Mouse (Mus musculus) granulocyte monocyte progenitor cell, adult 5-6 weeks (primary cell): ENCODE data around the gene Antxrl. TPM values are rescaled to one million over a fixed set of nuclear protein-coding genes. Genes with fewer than 3 reads are reported as not detected.
A peak's percentile ranks its signal among the peaks of the same experiment; 100 is the strongest.

Experiments
- ATAC-seq: replicated peaks from 2 replicates; pipeline ENCODE4 v1.8.0; 2016; ENCODE audit warnings: mild to moderate bottlenecking, moderate TSS enrichment, inconsistent platforms; ENCODE audit not compliant: poor library complexity, severe bottlenecking
- total RNA-seq, 2 experiments: library from RNA; stranded (forward) in 1 of 2; stranded (reverse) in 1 of 2; fragments of 200-712, 200-1000 nt in 1 of 2; fragments of >200 nt in 1 of 2; fragmentation: Nextera tagmentation in 1 of 2; gene quantifications; 2 replicates each; pipeline ENCODE4 v1.2.3; 2014 to 2017

The Antxrl gene
- total RNA-seq (2014; fragmentation: Nextera tagmentation), result not detected in 2 replicates
- not detected in 2 replicates for total RNA-seq (2017)

- ATAC-seq, result no peak
Measured at GRCm38 (mm10) chr14:34052516-34052915, at the start of gene Antxrl. Gene Antxrl, plus strand, starts transcription at chr14:34052707.

- no peak for ATAC-seq
Measured at GRCm38 (mm10) chr14:34015063-34015462, 37.4 kb upstream of the Antxrl start, which contains the start of gene Gm30083. Gene Gm30083, minus strand, starts transcription at chr14:34015182.

- no peak for ATAC-seq
Measured at GRCm38 (mm10) chr14:34016381-34016780, 36.1 kb upstream of the Antxrl start, which contains the start of gene Gm5460. Gene Gm5460, plus strand, starts transcription at chr14:34016758.

GRCm38 (mm10) chr14:34016938-34017337, 35.6 kb upstream of the Antxrl start:
- ATAC-seq, result no peak

GRCm38 (mm10) chr14:34026710-34027109, 25.8 kb upstream of the Antxrl start:
- ATAC-seq, result no peak

GRCm38 (mm10) chr14:34033841-34034610, 18.5 kb upstream of the Antxrl start:
- no peak for ATAC-seq

GRCm38 (mm10) chr14:34041241-34041640, 11.3 kb upstream of the Antxrl start:
- ATAC-seq, result no peak

- ATAC-seq, result no peak
Measured at GRCm38 (mm10) chr14:34043341-34043740, 9.2 kb upstream of the Antxrl start.

- ATAC-seq, result no peak
Measured at GRCm38 (mm10) chr14:34050101-34050779, 2.3 kb upstream of the Antxrl start.

- no peak for ATAC-seq
Measured at GRCm38 (mm10) chr14:34071665-34072064, 19.2 kb downstream of the Antxrl start.

GRCm38 (mm10) chr14:34075346-34075745, 22.8 kb downstream of the Antxrl start:
- ATAC-seq, result no peak

- no peak for ATAC-seq
Measured at GRCm38 (mm10) chr14:34077222-34077621, 24.7 kb downstream of the Antxrl start.

- no peak for ATAC-seq
Measured at GRCm38 (mm10) chr14:34078293-34078692, 25.8 kb downstream of the Antxrl start.

- peak; percentile 91 for ATAC-seq
Measured at GRCm38 (mm10) chr14:34080321-34080997, 28.0 kb downstream of the Antxrl start.

- no peak for ATAC-seq
Measured at GRCm38 (mm10) chr14:34085731-34086130, 33.2 kb downstream of the Antxrl start, which contains the start of gene Anxa8. Gene Anxa8, plus strand, starts transcription at chr14:34085981.

GRCm38 (mm10) chr14:34086806-34087205, 34.3 kb downstream of the Antxrl start:
- no peak for ATAC-seq

- ATAC-seq, result no peak
Measured at GRCm38 (mm10) chr14:34087856-34088398, 35.4 kb downstream of the Antxrl start.

- no peak for ATAC-seq
Measured at GRCm38 (mm10) chr14:34089796-34090195, 37.3 kb downstream of the Antxrl start.

- no peak for ATAC-seq
Measured at GRCm38 (mm10) chr14:34091475-34091874, 39.0 kb downstream of the Antxrl start.

- ATAC-seq, result no peak
Measured at GRCm38 (mm10) chr14:34092856-34093255, 40.3 kb downstream of the Antxrl start.

GRCm38 (mm10) chr14:34096161-34096560, 43.7 kb downstream of the Antxrl start:
- ATAC-seq, result no peak
